Mouse (Mus musculus): ENCODE measurements around the gene Dgki.
A peak's percentile ranks its signal among the peaks of the same experiment; 100 is the strongest.

Gene Dgki

GRCm38 (mm10) chr6:37299562-37300390 is at the start of gene Dgki:
Gene Dgki (minus strand): TSS chr6:37300184.
- DNase-seq = peak; percentile 38

GRCm38 (mm10) chr6:37347606-37348005 is 47.6 kb upstream of the Dgki start:
- DNase-seq = no peak

- DNase-seq = no peak
Measured at GRCm38 (mm10) chr6:37338055-37338454, 38.1 kb upstream of the Dgki start.

- DNase-seq = no peak
Measured at GRCm38 (mm10) chr6:37336831-37337260, 36.9 kb upstream of the Dgki start.

- no peak for DNase-seq
Measured at GRCm38 (mm10) chr6:37336381-37336780, 36.4 kb upstream of the Dgki start.

- peak; percentile 55 for DNase-seq
Measured at GRCm38 (mm10) chr6:37332846-37333245, 32.9 kb upstream of the Dgki start.

- DNase-seq = peak; percentile 55
Measured at GRCm38 (mm10) chr6:37329901-37330864, 30.2 kb upstream of the Dgki start.

- no peak for DNase-seq
Measured at GRCm38 (mm10) chr6:37329376-37329775, 29.4 kb upstream of the Dgki start.

- no peak for DNase-seq
Measured at GRCm38 (mm10) chr6:37328671-37329070, 28.7 kb upstream of the Dgki start.

GRCm38 (mm10) chr6:37327519-37327918 is 27.5 kb upstream of the Dgki start:
- no peak for DNase-seq

GRCm38 (mm10) chr6:37326603-37326955 is 26.6 kb upstream of the Dgki start:
- peak; percentile 70 for DNase-seq

- no peak for DNase-seq
Measured at GRCm38 (mm10) chr6:37325906-37326602, 26.1 kb upstream of the Dgki start.

GRCm38 (mm10) chr6:37325076-37325475 is 25.1 kb upstream of the Dgki start:
- DNase-seq = no peak

- DNase-seq = no peak
Measured at GRCm38 (mm10) chr6:37322641-37323040, 22.7 kb upstream of the Dgki start.

- DNase-seq = no peak
Measured at GRCm38 (mm10) chr6:37322088-37322487, 22.1 kb upstream of the Dgki start.

GRCm38 (mm10) chr6:37317904-37318303 is 17.9 kb upstream of the Dgki start:
- no peak for DNase-seq

GRCm38 (mm10) chr6:37315440-37315839 is 15.5 kb upstream of the Dgki start:
- DNase-seq = no peak

- no peak for DNase-seq
Measured at GRCm38 (mm10) chr6:37310601-37311000, 10.6 kb upstream of the Dgki start.

GRCm38 (mm10) chr6:37306616-37307015 is 6.6 kb upstream of the Dgki start:
- DNase-seq = no peak

GRCm38 (mm10) chr6:37300492-37300891 is 508 bp upstream of the Dgki start:
- no peak for DNase-seq

GRCm38 (mm10) chr6:37298982-37299381 is 1.0 kb downstream of the Dgki start:
- no peak for DNase-seq

- DNase-seq = no peak
Measured at GRCm38 (mm10) chr6:37297744-37298482, 2.1 kb downstream of the Dgki start.

Data from kidney, postnatal 10 days (tissue).